10 mouse cellular contexts compared by ENCODE assay signal in the genomic region with DNA sequence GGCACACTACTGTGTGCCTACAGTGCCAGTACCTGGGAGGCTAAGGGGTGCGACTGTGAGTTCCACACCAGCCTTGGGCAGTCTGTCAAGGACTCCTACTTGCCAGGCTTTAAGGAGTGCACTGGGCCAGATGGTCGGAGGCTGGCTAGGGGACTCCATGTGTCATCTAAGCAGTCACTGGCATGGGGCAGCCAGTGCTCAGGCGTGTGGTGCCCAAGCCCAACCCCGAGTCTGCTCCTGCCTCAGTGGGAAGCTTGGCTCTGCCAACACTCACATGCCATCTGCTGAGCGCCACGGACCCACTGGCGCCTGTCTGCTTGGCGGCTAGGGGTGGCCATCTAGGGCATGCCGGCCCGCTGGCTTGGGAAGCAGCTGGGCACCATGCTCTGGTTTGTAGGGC.
A peak's percentile ranks its signal among the peaks of the same experiment; 100 is the strongest.
DNase-seq lines count a peak whose midpoint lies in the region; ATAC-seq lines count a peak whose summit lies in the region.
"Had no signal": no experiment of that assay in that cellular context is flagged by ENCODE, and none has a peak within 500 bp of the region (broad histone marks: within the 10 kb centered on the region; RNA-seq: fewer than 3 reads in every experiment).

No protein-coding gene starts in this region.

- H3K9me3 ChIP-seq in neural tube, embryonic 15.5 days (replicated peaks), result no peaks in the 10 kb centered on the region

- H3K4me1 ChIP-seq in neural tube, embryonic 15.5 days, result peaks cover 22% of the 10 kb centered on the region; the same call in 1 of the 2 replicates

- intact Hi-C loops in left cerebral cortex, postnatal 14 days (cut with DNase I), result loop anchor here (5.0 kb wide), 1 partner anchor 44 kb away; no protein-coding TSS in a partner anchor

- 0 out of 2 replicates have a peak, but pooled peaks have one; percentile 6 for ATAC-seq in neural tube, embryonic 15.5 days (ENCODE audit: low FRiP score)
- ATAC-seq in granulocyte monocyte progenitor cell, adult 5-6 weeks (replicated peaks; ENCODE audit: poor library complexity, severe bottlenecking), result peak; percentile 12; the same call in 1 of the 2 replicates
- ATAC-seq: inflammation-experienced regulatory T-cells, adult 6 months had no signal

- 79% methylated on average over 10 of the region's 10 CpGs for WGBS in neural tube, embryonic 15.5 days

- peaks cover 34% of the 10 kb centered on the region for H3K36me3 ChIP-seq in neural tube, embryonic 15.5 days

- H3K27me3 ChIP-seq in neural tube, embryonic 15.5 days (replicated peaks), result no peaks in the 10 kb centered on the region

- no peak overlapping the region for H3K4me2 ChIP-seq in neural tube, embryonic 15.5 days

- H3K4me3 ChIP-seq in neural tube, embryonic 15.5 days (replicated peaks), result no peak overlapping the region

- 0 out of 2 replicates have a peak overlapping the region, but pooled peaks have one; percentile 5 for H3K27ac ChIP-seq in neural tube, embryonic 15.5 days (replicated peaks)

- DNase-seq in gastrocnemius, postnatal 25 days, result peak; percentile 41
- no peak for DNase-seq in gastrocnemius, postnatal 10 days
- DNase-seq in neural tube, embryonic 10.5 days (ENCODE audit: extremely low spot score, low spot score), result no peak
- DNase-seq in thymus, postnatal 0 days (ENCODE audit: low spot score), result no peak
- DNase-seq in MN1 (ENCODE audit: low spot score), result no peak
- DNase-seq in left cerebral cortex, postnatal 14 days (ENCODE audit: low spot score in 2 of 2), result no peak
- DNase-seq: layer of hippocampus, postnatal 36 days had no signal

- no peak overlapping the region for H3K9ac ChIP-seq in neural tube, embryonic 15.5 days (replicated peaks)
